Mouse (Mus musculus) liver, embryonic 15.5 days (tissue): ENCODE measurements around the gene Atg16l2. TPM values are rescaled to one million over a fixed set of nuclear protein-coding genes. Genes with fewer than 3 reads are reported as not detected.

Experiments used
- ATAC-seq: fragments of 200-750 bp; cut with Nextera tagmentation; 2 replicates; pipeline ENCODE4 v1.8.0; 2017; ENCODE audit warnings: moderate number of reproducible peaks, mild to moderate bottlenecking, moderate library complexity; ENCODE audit not compliant: insufficient read depth
- H3K27ac ChIP-seq: fragments of 300-500 bp; sonication (generic); replicated peaks from 2 replicates; pipeline ENCODE4 v1.5.1; 2015; ENCODE audit warnings: mild to moderate bottlenecking, inconsistent platforms
- H3K27me3 ChIP-seq: fragments of 300-500 bp; sonication (generic); 2 replicates; pipeline ENCODE4 v1.6.1; 2015; ENCODE audit warnings: mild to moderate bottlenecking, inconsistent platforms
- H3K36me3 ChIP-seq: fragments of 300-500 bp; sonication (generic); replicated peaks from 2 replicates; pipeline ENCODE4 v1.6.1; 2015; ENCODE audit warnings: moderate library complexity, mild to moderate bottlenecking, inconsistent platforms
- H3K4me1 ChIP-seq: fragments of 300-500 bp; sonication (generic); replicated peaks from 2 replicates; pipeline ENCODE4 v1.6.1; 2015; ENCODE audit warnings: inconsistent platforms
- H3K4me2 ChIP-seq: fragments of 300-500 bp; sonication (generic); 2 replicates; pipeline ENCODE4 v1.6.1; 2015; ENCODE audit warnings: moderate library complexity, mild to moderate bottlenecking, inconsistent platforms
- H3K4me3 ChIP-seq: fragments of 300-500 bp; sonication (generic); replicated peaks from 2 replicates; pipeline ENCODE4 v1.5.1; 2015; ENCODE audit warnings: mild to moderate bottlenecking, inconsistent platforms
- H3K9ac ChIP-seq: fragments of 300-500 bp; sonication (generic); 2 replicates; pipeline ENCODE4 v1.6.1; 2015; ENCODE audit warnings: moderate library complexity, mild to moderate bottlenecking, inconsistent platforms
- H3K9me3 ChIP-seq: fragments of 300-500 bp; sonication (generic); replicated peaks from 2 replicates; pipeline ENCODE4 v1.6.1; 2016; ENCODE audit warnings: inconsistent platforms
- WGBS: fragments of 180-500 bp; shearing (Covaris S2); methylation state at CpG from one replicate; pipeline ENCODE4 v1.1.7; 2015; ENCODE audit warnings: mixed read lengths; ENCODE audit not compliant: insufficient replicate concordance; 5-methylcytosine and 5-hydroxymethylcytosine counted together
- polyA plus RNA-seq: library from polyadenylated mRNA; unstranded; fragments of >200 nt; fragmentation: Nextera tagmentation; extraction: Ambion mirVana; gene quantifications from 2 replicates; pipeline ENCODE4 v1.2.1, GENCODE M21; 2015

Gene Atg16l2
- polyA plus RNA-seq, 1 experiment from 2014 or later = 5.2 TPM

- no peaks in the 10 kb centered on the region for H3K27me3 ChIP-seq
- H3K36me3 ChIP-seq = peaks cover 27% of the 10 kb centered on the region
- H3K27ac ChIP-seq = 0 out of 2 replicates have a peak overlapping the region, but pooled peaks have one; percentile 7
- no peak overlapping the region for H3K9ac ChIP-seq
- H3K4me2 ChIP-seq = no peak overlapping the region
- 63% methylated on average over 1 of the region's 1 CpGs for WGBS
- H3K9me3 ChIP-seq = no peaks in the 10 kb centered on the region
- no peak for ATAC-seq
- H3K4me3 ChIP-seq = no peak overlapping the region
- H3K4me1 ChIP-seq = peaks cover 28% of the 10 kb centered on the region
Measured at GRCm38 (mm10) chr7:101271602-101272001, 30.4 kb downstream of the Atg16l2 start.

- 31% methylated on average over 3 of the region's 3 CpGs for WGBS
- H3K4me2 ChIP-seq = no peak overlapping the region
- no peak overlapping the region for H3K27ac ChIP-seq
- no peak for ATAC-seq
- H3K9ac ChIP-seq = no peak overlapping the region
- 0 out of 2 replicates have a peak, but pooled peaks cover 11% of the 10 kb centered on the region for H3K36me3 ChIP-seq
- H3K27me3 ChIP-seq = no peaks in the 10 kb centered on the region
- no peak overlapping the region for H3K4me3 ChIP-seq
- no peaks in the 10 kb centered on the region for H3K9me3 ChIP-seq
- peaks cover 21% of the 10 kb centered on the region for H3K4me1 ChIP-seq
Measured at GRCm38 (mm10) chr7:101267457-101268259, 34.4 kb downstream of the Atg16l2 start.

- H3K4me3 ChIP-seq = no peak overlapping the region
- peaks cover 8% of the 10 kb centered on the region; the same call in 1 of the 2 replicates for H3K4me1 ChIP-seq
- no peak overlapping the region for H3K9ac ChIP-seq
Measured at GRCm38 (mm10) chr7:101263511-101263910, 38.5 kb downstream of the Atg16l2 start.

GRCm38 (mm10) chr7:101261941-101262546, 40.0 kb downstream of the Atg16l2 start:
- WGBS = 57% methylated on average over 4 of the region's 4 CpGs
- ATAC-seq = no peak
- H3K36me3 ChIP-seq = peaks cover 18% of the 10 kb centered on the region

More at GRCm38 (mm10) chr7:101263511-101263910, 38.5 kb downstream of the Atg16l2 start:
- Histone ChIP-seq H3K36me3 (peaks cover 18% of the 10 kb centered on the region), H3K4me2 (no peak overlapping the region), H3K9me3 (no peaks in the 10 kb centered on the region), H3K27ac (no peak overlapping the region), H3K27me3 (no peaks in the 10 kb centered on the region)
- ATAC-seq = no peak

GRCm38 (mm10) chr7:101258482-101258881, 43.6 kb downstream of the Atg16l2 start:
- Histone ChIP-seq H3K9me3 (no peaks in the 10 kb centered on the region), H3K4me3 (no peak overlapping the region), H3K27ac (no peak overlapping the region), H3K4me2 (no peak overlapping the region), H3K27me3 (no peaks in the 10 kb centered on the region), H3K4me1 (no peaks in the 10 kb centered on the region), H3K36me3 (peaks cover 23% of the 10 kb centered on the region), H3K9ac (no peak overlapping the region)
- ATAC-seq = no peak

More at GRCm38 (mm10) chr7:101261941-101262546, 40.0 kb downstream of the Atg16l2 start:
- no peaks in the 10 kb centered on the region for H3K9me3 ChIP-seq
- no peak overlapping the region for H3K4me3 ChIP-seq
- no peaks in the 10 kb centered on the region for H3K4me1 ChIP-seq
- no peak overlapping the region for H3K9ac ChIP-seq
- H3K27ac ChIP-seq = no peak overlapping the region
- no peaks in the 10 kb centered on the region for H3K27me3 ChIP-seq
- no peak overlapping the region for H3K4me2 ChIP-seq

- Histone ChIP-seq H3K36me3 (0 out of 2 replicates have a peak, but pooled peaks cover 9% of the 10 kb centered on the region), H3K4me3 (no peak overlapping the region), H3K27me3 (no peaks in the 10 kb centered on the region), H3K27ac (no peak overlapping the region), H3K4me1 (no peaks in the 10 kb centered on the region), H3K9ac (no peak overlapping the region), H3K4me2 (no peak overlapping the region), H3K9me3 (no peaks in the 10 kb centered on the region)
- no peak for ATAC-seq
- WGBS = 29% methylated on average over 2 of the region's 2 CpGs
Measured at GRCm38 (mm10) chr7:101253071-101253470, 49.0 kb downstream of the Atg16l2 start.

- H3K36me3 ChIP-seq = 0 out of 2 replicates have a peak, but pooled peaks cover 6% of the 10 kb centered on the region
- H3K9ac ChIP-seq = no peak overlapping the region
- no peak overlapping the region for H3K27ac ChIP-seq
- 75% methylated on average over 2 of the region's 2 CpGs for WGBS
- no peaks in the 10 kb centered on the region for H3K27me3 ChIP-seq
- no peaks in the 10 kb centered on the region for H3K4me1 ChIP-seq
- no peak overlapping the region for H3K4me2 ChIP-seq
- H3K9me3 ChIP-seq = no peaks in the 10 kb centered on the region
- no peak for ATAC-seq
- H3K4me3 ChIP-seq = no peak overlapping the region
Measured at GRCm38 (mm10) chr7:101249173-101249572, 52.9 kb downstream of the Atg16l2 start.

- ATAC-seq = no peak
Measured at GRCm38 (mm10) chr7:101248760-101249159, 53.3 kb downstream of the Atg16l2 start.

GRCm38 (mm10) chr7:101236712-101237473, 65.2 kb downstream of the Atg16l2 start:
- no peaks in the 10 kb centered on the region for H3K4me1 ChIP-seq
- H3K27me3 ChIP-seq = no peaks in the 10 kb centered on the region
- no peak overlapping the region for H3K27ac ChIP-seq
- H3K9me3 ChIP-seq = no peaks in the 10 kb centered on the region
- no peak overlapping the region for H3K4me3 ChIP-seq
- H3K4me2 ChIP-seq = no peak overlapping the region
- no peak overlapping the region for H3K9ac ChIP-seq
- WGBS = 68% methylated on average over 8 of the region's 8 CpGs
- no peak for ATAC-seq
- no peaks in the 10 kb centered on the region for H3K36me3 ChIP-seq

More at GRCm38 (mm10) chr7:101248760-101249159, 53.3 kb downstream of the Atg16l2 start:
- Histone ChIP-seq H3K27me3 (no peaks in the 10 kb centered on the region), H3K4me3 (no peak overlapping the region), H3K36me3 (0 out of 2 replicates have a peak, but pooled peaks cover 6% of the 10 kb centered on the region), H3K4me1 (no peaks in the 10 kb centered on the region), H3K27ac (no peak overlapping the region), H3K4me2 (no peak overlapping the region), H3K9ac (no peak overlapping the region), H3K9me3 (no peaks in the 10 kb centered on the region)
- WGBS = 69% methylated on average over 4 of the region's 4 CpGs

GRCm38 (mm10) chr7:101232716-101233115, 69.3 kb downstream of the Atg16l2 start:
- no peak for ATAC-seq
- Histone ChIP-seq H3K4me1 (peaks cover 6% of the 10 kb centered on the region; the same call in 1 of the 2 replicates), H3K9ac (no peak overlapping the region), H3K9me3 (no peaks in the 10 kb centered on the region), H3K27ac (no peak overlapping the region), H3K27me3 (no peaks in the 10 kb centered on the region), H3K4me2 (no peak overlapping the region), H3K4me3 (no peak overlapping the region), H3K36me3 (no peaks in the 10 kb centered on the region)
- WGBS = 68% methylated on average over 3 of the region's 3 CpGs

- Histone ChIP-seq H3K36me3 (no peaks in the 10 kb centered on the region), H3K4me3 (no peak overlapping the region), H3K27ac (no peak overlapping the region), H3K27me3 (no peaks in the 10 kb centered on the region), H3K9me3 (no peaks in the 10 kb centered on the region), H3K9ac (no peak overlapping the region), H3K4me2 (no peak overlapping the region), H3K4me1 (peaks cover 6% of the 10 kb centered on the region; the same call in 1 of the 2 replicates)
- 22% methylated on average over 2 of the region's 2 CpGs for WGBS
- no peak for ATAC-seq
Measured at GRCm38 (mm10) chr7:101231458-101231857, 70.6 kb downstream of the Atg16l2 start.
